Mouse (Mus musculus): ENCODE measurements around the gene Mylk. TPM values are rescaled to one million over a fixed set of nuclear protein-coding genes. Genes with fewer than 3 reads are reported as not detected.

Gene Mylk
- polyA plus RNA-seq, 1 experiment from 2014 or later: 3.9 TPM

DNA sequence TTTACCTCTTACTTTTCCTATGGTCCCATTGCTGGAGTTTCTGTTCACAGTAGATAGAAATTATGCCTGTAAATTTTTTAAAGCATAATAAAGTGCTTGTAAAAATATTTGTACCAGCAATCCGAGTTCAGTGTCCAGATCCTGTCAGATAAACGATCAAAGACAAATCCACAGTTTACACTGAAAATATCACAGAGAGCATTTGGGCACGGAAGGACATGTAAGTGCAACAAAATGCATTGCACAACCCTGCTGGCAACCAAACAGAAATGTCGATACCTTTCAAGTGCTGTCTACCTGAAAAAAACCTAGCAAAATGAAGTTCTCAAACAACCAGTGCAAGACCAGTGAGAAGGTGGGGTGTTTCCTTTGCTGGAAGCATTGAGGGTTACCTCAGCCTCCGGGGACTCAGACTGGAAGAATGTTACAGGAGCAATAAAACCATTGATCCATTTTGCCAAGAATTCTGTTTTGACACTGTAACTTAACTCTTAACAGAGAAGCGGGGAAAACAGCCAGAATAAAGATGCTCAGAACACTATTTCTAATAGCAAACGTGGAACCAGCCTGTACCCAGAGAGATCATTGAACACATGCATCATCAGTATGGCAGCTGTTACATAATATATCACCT lies 80.2 kb downstream of the Mylk start:
- WGBS: 80% methylated on average over 7 of the region's 7 CpGs
- no peaks in the 10 kb centered on the region for H3K36me3 ChIP-seq
- no peak overlapping the region for H3K4me3 ChIP-seq
- H3K27me3 ChIP-seq (ENCODE audit: low read depth, poor library complexity, severe bottlenecking): no peaks in the 10 kb centered on the region
- DNase-seq (ENCODE audit: low spot score): no peak
- peaks cover 4% of the 10 kb centered on the region; the same call in 1 of the 2 replicates for H3K4me1 ChIP-seq
- H3K9me3 ChIP-seq (replicated peaks): no peaks in the 10 kb centered on the region
- H3K27ac ChIP-seq: no peak overlapping the region

DNA sequence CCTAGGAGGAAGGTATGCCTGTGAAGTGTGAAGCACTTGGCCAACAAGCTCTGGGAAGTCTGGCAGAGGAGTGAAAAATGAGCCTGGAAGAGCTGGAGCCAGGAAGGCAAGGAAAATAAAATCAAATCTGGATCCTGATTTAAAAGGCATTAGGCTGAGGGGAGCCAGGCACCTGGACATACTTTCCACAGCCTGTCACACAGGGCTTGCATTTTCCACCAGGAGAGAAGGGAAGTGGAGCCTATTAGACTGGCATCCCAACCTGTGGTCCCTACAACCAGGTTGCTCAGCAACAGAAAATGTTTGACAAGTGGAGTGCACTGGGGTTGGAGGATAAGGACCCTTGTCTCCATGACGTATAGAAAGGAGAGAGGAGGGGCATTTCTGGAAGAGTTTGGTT lies 89.5 kb downstream of the Mylk start:
- H3K4me1 ChIP-seq: peaks cover 5% of the 10 kb centered on the region
- no peak overlapping the region for H3K4me3 ChIP-seq
- H3K36me3 ChIP-seq: no peaks in the 10 kb centered on the region
- H3K27me3 ChIP-seq (ENCODE audit: low read depth, poor library complexity, severe bottlenecking): no peaks in the 10 kb centered on the region
- no peaks in the 10 kb centered on the region for H3K9me3 ChIP-seq (replicated peaks)
- 76% methylated on average over 1 of the region's 1 CpGs for WGBS
- H3K27ac ChIP-seq: no peak overlapping the region
- no peak for DNase-seq (ENCODE audit: low spot score)

DNA sequence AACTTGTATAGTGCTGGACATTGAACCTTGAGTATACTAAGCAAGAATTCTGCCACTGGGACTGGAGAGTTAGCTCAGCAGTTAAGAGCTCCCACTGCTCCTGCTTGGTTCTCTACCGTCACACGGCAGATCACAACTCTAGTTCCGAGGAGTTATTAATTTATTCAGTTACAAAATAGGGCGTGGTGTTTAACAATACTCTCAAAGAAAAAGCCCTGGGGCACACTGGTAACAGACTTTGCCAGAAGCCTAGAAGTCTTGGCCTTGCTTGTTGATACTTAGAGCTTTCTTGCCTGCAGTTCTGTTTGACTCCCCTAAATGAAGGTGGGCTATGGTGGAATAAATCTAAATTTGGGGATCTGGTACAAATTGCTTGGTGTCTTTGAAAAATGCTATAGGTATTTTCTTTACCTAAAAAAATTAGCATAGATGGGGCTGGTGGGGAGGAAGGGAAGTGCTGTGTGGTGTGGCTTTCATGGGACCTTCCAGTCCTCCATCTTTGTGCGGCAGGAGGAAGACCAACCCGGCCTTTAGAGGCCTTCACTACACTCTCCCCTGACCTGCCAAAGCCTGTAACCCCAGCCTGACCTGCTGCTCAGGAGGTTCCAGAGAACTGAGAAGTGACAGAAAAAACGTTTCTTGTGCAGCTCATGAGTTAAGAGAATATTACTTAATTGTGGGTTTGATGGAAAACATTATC lies 94.1 kb downstream of the Mylk start:
- Histone ChIP-seq H3K4me1 (peaks cover 11% of the 10 kb centered on the region), H3K27ac (peak overlapping the region; percentile 73), H3K27me3 (ENCODE audit: low read depth, poor library complexity, severe bottlenecking) (no peaks in the 10 kb centered on the region), H3K36me3 (no peaks in the 10 kb centered on the region), H3K9me3 (replicated peaks) (no peaks in the 10 kb centered on the region), H3K4me3 (no peak overlapping the region)
- WGBS: 75% methylated on average over 7 of the region's 7 CpGs
- DNase-seq (ENCODE audit: low spot score): no peak

DNA sequence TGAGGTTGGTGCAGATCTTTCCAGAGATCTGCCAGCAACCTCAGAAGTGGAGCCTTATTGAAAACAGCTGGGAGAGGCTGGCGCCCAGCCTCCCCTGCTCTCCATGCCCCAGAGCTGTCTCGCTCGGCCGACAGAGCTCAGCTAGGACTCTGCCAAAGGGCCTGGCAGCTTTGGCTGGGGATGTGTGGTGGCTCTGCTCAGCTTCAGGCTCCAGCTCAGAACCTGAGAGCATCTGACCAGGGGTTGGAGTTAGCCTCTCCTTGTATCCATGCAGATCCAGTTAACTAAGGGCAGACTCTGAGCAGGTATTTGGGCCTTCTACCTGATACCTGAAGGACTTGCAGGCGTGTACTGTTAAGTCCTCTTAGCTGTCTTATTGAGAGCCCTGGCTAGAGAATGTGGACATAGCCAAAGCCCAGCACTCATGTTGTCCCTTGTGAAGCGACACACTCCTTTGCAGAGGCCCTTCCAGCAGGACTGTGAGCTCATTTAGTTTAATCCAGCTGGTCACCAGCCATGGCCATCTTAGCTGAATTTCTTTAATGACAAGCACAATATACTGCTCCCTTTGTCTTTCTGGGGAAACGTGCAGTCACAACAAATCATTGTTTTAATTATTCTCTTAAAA lies 94.8 kb downstream of the Mylk start:
- peak; percentile 63 for DNase-seq (ENCODE audit: low spot score)
- no peak overlapping the region for H3K4me3 ChIP-seq
- H3K27me3 ChIP-seq (ENCODE audit: low read depth, poor library complexity, severe bottlenecking): no peaks in the 10 kb centered on the region
- H3K4me1 ChIP-seq: peaks cover 11% of the 10 kb centered on the region
- peak overlapping the region; percentile 73 for H3K27ac ChIP-seq
- H3K36me3 ChIP-seq: no peaks in the 10 kb centered on the region
- H3K9me3 ChIP-seq (replicated peaks): no peaks in the 10 kb centered on the region
- WGBS: 54% methylated on average over 7 of the region's 7 CpGs

DNA sequence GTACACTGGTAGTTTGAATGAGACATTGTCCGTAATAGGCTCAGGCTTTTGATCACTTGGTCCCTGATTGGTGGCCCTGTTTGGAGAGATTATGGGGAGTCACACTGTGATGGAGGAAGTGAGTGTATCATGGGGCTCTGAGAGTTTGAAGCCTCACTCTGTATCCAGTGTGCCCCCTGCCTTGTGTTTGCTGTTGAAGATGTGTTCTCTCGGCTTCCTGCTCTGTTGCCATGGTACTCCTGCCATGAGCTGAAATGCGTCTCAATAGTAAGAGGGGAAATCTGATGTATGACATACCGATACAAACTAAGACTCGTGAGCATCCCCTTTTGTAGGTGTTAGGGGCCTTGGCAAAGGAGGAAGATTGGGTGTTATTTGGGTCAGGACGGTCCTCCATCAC lies 99.8 kb downstream of the Mylk start:
- Histone ChIP-seq H3K9me3 (replicated peaks) (no peaks in the 10 kb centered on the region), H3K36me3 (no peaks in the 10 kb centered on the region), H3K27me3 (ENCODE audit: low read depth, poor library complexity, severe bottlenecking) (no peaks in the 10 kb centered on the region), H3K27ac (no peak overlapping the region), H3K4me3 (no peak overlapping the region), H3K4me1 (peaks cover 15% of the 10 kb centered on the region)
- 86% methylated on average over 6 of the region's 6 CpGs for whole genome bisulfite sequencing
- no peak for DNase-seq (ENCODE audit: low spot score)

DNA sequence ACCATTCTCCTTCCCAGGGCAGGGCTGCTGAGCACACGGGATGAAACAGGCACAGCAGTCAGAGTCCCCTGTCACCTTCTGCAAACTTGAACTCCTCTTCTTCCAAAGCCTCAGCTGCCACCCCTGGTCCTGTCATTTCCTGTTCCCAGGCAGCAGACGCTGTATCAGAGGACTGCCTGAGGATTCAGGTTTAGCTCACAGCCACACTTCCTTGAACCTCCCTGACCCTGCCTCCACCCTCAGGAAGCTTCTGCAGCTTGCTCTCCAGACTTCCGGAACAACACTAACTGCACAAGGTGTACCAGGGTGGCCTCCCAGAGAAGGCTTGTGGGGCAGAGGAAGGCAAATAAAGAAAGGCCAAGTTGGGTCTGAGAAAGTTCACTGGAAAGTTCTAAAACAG lies 102.6 kb downstream of the Mylk start:
- Histone ChIP-seq H3K9me3 (replicated peaks) (no peaks in the 10 kb centered on the region), H3K36me3 (no peaks in the 10 kb centered on the region), H3K27ac (no peak overlapping the region; the same call in 1 of the 2 replicates), H3K4me3 (no peak overlapping the region), H3K4me1 (peaks cover 12% of the 10 kb centered on the region), H3K27me3 (ENCODE audit: low read depth, poor library complexity, severe bottlenecking) (no peaks in the 10 kb centered on the region)
- no peak for DNase-seq (ENCODE audit: low spot score)
- WGBS: 58% methylated on average over 3 of the region's 3 CpGs

DNA sequence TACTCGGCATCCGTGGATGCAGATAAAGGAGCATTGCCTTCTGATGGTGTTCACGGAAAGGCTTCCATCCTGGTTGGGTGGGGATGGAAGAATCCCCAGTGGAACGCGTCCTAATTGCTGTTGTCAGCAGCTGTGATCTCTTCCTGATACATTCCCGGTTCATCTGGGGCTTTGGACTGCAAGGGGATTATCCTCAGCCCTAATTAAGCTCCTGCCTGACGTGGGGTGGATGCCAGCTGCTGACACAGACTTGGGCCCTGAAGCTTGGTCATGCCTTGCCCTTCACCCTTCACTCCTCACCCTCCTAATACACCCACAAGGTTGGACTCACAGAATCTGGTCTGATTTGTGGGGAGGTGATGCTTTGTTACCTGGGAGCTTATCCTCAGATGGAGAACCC lies 109.1 kb downstream of the Mylk start:
- Histone ChIP-seq H3K4me3 (no peak overlapping the region), H3K36me3 (no peaks in the 10 kb centered on the region), H3K4me1 (no peaks in the 10 kb centered on the region; the same call in 1 of the 2 replicates), H3K27ac (no peak overlapping the region), H3K9me3 (replicated peaks) (no peaks in the 10 kb centered on the region), H3K27me3 (ENCODE audit: low read depth, poor library complexity, severe bottlenecking) (no peaks in the 10 kb centered on the region)
- 79% methylated on average over 7 of the region's 7 CpGs for WGBS
- no peak for DNase-seq (ENCODE audit: low spot score)

DNA sequence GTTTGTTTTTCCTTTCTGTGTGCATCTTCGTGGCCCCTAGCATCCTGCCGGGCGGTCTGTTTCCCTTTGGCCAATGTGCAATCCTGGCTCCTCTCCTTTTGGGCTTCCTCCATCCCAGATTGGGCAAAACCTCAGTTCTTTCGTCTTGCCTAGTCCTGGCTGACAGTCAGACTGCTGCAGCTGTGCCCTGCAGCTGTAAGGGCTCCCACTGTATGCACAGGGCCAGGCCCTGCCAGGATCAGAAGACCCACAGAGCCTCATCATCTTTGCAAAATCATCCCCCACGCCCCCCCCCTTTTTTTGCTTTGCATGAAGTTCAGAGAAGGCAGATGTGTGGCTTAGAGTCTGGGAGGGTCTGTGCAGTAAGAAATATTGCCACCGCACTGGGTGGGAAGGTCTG lies 110.1 kb downstream of the Mylk start:
- Histone ChIP-seq H3K9me3 (replicated peaks) (no peaks in the 10 kb centered on the region), H3K27ac (no peak overlapping the region), H3K4me1 (no peaks in the 10 kb centered on the region; the same call in 1 of the 2 replicates), H3K4me3 (no peak overlapping the region), H3K36me3 (no peaks in the 10 kb centered on the region), H3K27me3 (ENCODE audit: low read depth, poor library complexity, severe bottlenecking) (no peaks in the 10 kb centered on the region)
- no peak for DNase-seq (ENCODE audit: low spot score)
- 86% methylated on average over 6 of the region's 6 CpGs for WGBS

DNA sequence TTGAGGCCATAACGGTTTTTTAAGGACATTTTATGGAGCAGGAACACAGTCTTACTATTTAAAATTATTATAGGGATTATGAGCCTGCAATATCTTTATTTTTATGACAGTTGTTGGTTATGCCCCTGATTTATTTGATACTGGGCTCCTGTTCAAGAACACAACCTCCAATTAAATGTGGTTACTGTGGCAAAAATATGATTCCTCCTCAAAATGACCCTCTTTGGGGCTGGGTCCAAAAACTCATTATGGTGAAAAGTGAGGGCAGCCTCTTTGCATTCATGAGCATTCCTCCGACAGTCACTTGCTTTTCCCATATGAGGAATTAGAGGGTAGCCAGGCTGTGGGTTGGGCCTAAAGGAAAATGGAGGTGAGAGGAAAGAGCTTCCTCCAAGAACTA lies 110.7 kb downstream of the Mylk start:
- WGBS: 79% methylated on average over 2 of the region's 2 CpGs
- DNase-seq (ENCODE audit: low spot score): no peak
- H3K27me3 ChIP-seq (ENCODE audit: low read depth, poor library complexity, severe bottlenecking): no peaks in the 10 kb centered on the region
- no peaks in the 10 kb centered on the region for H3K9me3 ChIP-seq (replicated peaks)
- H3K4me3 ChIP-seq: no peak overlapping the region
- H3K36me3 ChIP-seq: no peaks in the 10 kb centered on the region
- H3K4me1 ChIP-seq: no peaks in the 10 kb centered on the region; the same call in 1 of the 2 replicates
- H3K27ac ChIP-seq: no peak overlapping the region

DNA sequence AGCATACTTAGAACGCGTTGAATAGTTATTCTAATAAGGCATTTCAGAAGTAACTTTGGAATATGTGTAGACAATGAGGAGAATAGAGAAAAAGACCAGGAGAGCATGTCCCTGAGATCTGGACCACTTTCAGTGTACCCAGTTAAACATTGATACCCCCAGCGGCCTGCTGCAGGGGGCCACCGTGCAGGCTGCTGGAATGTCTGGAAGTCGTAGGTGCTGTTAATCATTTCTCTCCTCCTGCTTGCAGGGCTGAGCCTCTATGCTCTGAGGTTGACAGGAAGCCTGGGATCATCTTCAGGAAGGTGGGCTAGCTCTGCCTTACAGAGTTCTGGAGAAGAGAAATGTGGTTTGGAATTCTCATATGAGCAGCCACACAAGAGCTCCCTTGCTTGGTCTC lies 112.6 kb downstream of the Mylk start:
- Histone ChIP-seq H3K9me3 (replicated peaks) (no peaks in the 10 kb centered on the region), H3K27me3 (ENCODE audit: low read depth, poor library complexity, severe bottlenecking) (no peaks in the 10 kb centered on the region), H3K36me3 (no peaks in the 10 kb centered on the region), H3K4me1 (no peaks in the 10 kb centered on the region; the same call in 1 of the 2 replicates), H3K4me3 (no peak overlapping the region), H3K27ac (no peak overlapping the region)
- DNase-seq (ENCODE audit: low spot score): no peak
- 74% methylated on average over 5 of the region's 5 CpGs for WGBS

DNA sequence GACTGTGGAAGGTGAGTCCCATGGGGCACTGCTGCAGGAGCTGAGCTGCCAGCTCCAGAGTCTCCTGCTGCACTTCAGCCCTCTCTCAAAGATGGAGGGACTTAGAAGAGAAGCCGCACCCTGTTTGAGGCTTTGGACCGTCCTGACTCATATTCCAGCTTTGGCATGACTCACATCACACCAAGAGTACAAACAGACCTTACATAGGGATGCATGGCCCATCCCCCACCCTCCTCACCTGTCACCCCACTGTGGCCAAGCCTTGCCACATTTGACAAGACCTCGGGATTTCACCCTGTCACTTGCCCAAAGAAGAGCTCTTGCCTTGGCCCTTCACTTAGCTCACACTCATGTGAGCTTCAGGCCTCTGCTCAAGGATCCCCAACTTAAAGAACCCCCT lies 115.8 kb downstream of the Mylk start:
- Histone ChIP-seq H3K9me3 (replicated peaks) (no peaks in the 10 kb centered on the region), H3K27ac (no peak overlapping the region), H3K4me3 (no peak overlapping the region), H3K27me3 (ENCODE audit: low read depth, poor library complexity, severe bottlenecking) (no peaks in the 10 kb centered on the region), H3K4me1 (no peaks in the 10 kb centered on the region; the same call in 1 of the 2 replicates), H3K36me3 (no peaks in the 10 kb centered on the region)
- 88% methylated on average over 3 of the region's 3 CpGs for WGBS
- DNase-seq (ENCODE audit: low spot score): no peak

DNA sequence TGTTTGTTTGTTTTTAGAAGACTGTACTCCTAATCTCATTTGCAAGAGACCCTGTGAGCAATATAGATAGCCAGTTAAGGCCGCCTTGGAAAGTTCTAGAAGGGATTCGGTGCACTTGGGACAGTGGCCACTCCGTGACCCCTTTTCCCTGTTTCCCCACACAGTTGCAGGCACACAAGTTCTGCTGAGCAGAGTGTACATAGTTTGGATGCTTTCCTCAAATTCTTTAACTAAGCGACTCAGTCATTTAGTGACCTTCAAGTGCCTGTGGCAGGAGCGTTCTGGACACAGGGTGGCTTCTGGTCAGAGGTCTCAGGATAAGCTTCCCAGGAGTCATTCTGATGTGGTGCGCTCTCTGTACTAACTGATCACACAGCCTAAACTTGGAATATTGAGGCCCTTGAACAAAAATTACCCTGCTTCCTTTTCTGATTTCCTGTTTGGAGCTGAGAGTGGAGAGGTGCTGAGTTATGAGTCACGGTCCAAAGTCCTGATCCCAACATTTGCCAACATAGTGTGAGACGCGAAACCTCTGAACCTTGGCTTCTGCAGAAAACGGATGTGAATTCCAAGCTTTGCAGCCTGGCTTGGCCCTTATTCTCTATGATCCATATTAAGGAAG lies 116.8 kb downstream of the Mylk start:
- WGBS: 86% methylated on average over 10 of the region's 10 CpGs
- no peak for DNase-seq (ENCODE audit: low spot score)
- Histone ChIP-seq H3K27ac (no peak overlapping the region), H3K4me3 (no peak overlapping the region), H3K4me1 (no peaks in the 10 kb centered on the region; the same call in 1 of the 2 replicates), H3K36me3 (no peaks in the 10 kb centered on the region), H3K9me3 (replicated peaks) (no peaks in the 10 kb centered on the region), H3K27me3 (ENCODE audit: low read depth, poor library complexity, severe bottlenecking) (no peaks in the 10 kb centered on the region)

DNA sequence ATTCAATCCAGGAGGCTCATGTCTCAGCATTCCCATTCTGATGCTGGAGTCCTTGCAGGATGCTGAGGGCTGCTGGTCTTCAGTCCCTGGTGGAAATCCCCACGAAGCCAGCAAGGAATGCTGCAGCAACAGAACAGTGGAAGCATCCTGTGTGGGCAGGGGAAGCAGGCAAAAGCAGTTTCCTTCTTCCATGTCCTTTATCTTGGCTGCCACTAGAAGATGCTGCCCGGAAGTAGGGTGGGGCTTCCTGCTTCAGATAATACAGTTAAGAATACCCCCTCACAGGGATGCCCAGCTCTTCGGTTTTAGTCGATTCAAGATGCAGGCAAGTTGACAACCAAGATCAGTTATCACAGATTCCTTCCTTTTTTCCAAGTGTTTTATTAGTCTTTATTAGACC lies 120.4 kb downstream of the Mylk start:
- H3K4me3 ChIP-seq: no peak overlapping the region
- 80% methylated on average over 4 of the region's 4 CpGs for WGBS
- no peak for DNase-seq (ENCODE audit: low spot score)
- H3K27ac ChIP-seq: no peak overlapping the region
- no peaks in the 10 kb centered on the region for H3K9me3 ChIP-seq (replicated peaks)
- no peaks in the 10 kb centered on the region for H3K27me3 ChIP-seq (ENCODE audit: low read depth, poor library complexity, severe bottlenecking)
- H3K36me3 ChIP-seq: no peaks in the 10 kb centered on the region
- peaks cover 12% of the 10 kb centered on the region for H3K4me1 ChIP-seq

Data from limb, embryonic 10.5 days (tissue).